Mouse (Mus musculus) testis, postnatal 14 days (tissue): ENCODE measurements around the gene Wdr20.

Experiments
- DNase-seq: peaks from one replicate; pipeline ENCODE4 v3.0.0; 2021; ENCODE audit warnings: low spot score

Gene Wdr20

DNA sequence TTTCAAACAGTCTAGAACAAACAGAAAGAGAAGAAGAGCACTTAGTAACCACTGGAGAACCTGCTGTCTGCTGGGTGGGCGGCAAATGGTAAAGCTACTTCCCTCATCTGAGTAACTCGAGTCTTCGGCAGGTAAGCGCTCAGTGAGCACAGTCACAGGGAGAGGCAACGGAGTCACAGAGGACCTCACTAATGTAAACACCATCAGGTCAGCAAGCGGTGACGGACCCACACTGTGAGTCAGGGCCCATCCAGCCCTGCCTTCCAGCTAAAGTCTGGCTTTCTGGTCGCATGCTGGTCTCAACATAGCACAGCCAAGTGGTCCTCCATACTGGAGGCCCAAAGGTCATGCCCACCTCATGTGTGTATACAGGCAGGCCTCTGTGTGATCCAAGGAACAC is 81.6 kb downstream of the Wdr20 start:
- no peak for DNase-seq

DNA sequence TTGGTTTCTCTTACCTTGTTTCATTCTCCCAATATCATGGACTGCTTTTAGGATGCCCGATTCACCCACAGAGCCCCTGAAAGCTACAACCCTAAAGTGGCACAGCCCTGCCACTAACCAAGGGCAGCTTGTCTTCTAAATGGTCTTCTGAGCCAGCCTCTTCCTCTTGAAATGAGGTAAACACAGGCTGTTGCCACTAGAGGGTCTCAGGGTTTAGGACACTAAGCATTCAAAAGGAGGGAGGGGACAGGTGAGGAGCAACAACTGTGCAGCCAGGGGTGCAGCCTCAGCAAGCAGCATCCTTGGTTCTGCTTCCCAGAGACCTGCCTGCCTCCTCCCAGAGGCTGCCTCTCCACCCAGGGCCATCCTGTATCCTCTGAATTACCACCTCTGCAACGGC is 84.0 kb downstream of the Wdr20 start:
- no peak for DNase-seq

DNA sequence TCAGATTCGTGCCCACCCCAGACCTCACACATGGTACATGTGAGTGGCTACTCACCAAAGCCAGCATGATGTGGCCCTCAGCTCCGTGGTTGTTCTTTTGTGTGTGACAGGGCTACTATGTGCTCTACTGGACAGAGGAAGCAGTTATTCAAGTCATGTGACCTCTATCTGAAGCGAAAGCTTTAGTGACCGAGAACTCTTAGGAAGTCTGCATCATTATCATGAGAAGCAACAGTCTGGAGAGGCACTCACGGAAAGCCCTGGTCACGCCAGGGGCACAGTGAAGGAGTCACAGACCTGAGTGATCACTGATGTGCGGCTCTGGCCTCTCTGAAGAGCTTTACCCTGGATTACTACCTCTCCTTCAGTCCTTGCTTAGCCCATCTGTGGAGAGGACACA is 84.6 kb downstream of the Wdr20 start:
- no peak for DNase-seq

DNA sequence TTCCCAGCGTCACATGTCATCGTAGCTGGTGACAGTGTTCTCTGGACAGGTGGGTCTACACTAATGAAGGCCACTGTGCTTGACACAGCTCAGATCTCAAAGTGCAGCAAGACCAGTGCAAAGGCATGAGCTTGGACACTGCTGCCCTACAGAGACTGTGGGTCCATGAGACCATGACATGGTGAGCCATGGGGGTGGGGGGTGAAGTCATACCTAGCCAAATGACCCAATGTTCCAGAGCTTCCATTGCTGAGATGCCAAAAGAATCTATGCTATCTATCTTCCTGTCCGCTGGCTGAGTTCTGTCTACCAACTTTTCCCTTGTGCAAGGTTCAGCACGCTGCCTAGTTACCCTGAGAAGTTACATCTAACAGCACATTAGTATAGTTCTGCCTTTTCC is 91.2 kb downstream of the Wdr20 start:
- DNase-seq = no peak

DNA sequence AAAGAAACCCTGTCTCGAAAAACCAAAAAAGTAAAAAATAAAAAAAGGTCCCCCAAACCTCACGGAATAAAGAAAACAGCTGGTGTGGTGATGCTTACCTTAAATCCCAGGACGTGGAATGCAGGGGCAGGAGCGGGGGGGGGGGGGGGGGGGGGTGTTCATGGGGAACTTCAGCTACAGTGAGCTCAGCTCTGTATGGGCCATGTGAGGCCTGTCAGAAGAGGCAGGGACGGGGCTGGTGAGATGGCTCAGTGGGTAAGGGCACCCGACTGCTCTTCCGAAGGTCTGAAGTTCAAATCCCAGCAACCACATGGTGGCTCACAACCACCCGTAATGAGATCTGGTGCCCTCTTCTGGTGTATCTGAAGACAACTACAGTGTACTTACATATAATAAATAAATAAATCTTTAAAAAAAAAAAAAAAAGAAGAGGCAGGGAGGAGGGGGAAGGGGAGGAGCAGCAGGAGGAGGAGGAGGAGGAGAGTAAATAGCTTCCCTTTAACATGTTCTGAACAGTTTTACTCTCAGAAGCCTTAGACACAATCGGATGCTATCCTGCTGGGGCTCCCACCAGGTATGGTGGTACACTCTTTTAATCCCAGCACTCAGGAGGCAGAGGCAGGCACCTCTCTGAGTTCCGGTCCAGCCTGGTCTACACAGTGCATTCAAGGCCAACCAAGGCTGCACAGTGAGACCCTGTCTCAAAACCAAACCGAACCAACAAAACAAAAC is 92.7 kb downstream of the Wdr20 start:
- no peak for DNase-seq

DNA sequence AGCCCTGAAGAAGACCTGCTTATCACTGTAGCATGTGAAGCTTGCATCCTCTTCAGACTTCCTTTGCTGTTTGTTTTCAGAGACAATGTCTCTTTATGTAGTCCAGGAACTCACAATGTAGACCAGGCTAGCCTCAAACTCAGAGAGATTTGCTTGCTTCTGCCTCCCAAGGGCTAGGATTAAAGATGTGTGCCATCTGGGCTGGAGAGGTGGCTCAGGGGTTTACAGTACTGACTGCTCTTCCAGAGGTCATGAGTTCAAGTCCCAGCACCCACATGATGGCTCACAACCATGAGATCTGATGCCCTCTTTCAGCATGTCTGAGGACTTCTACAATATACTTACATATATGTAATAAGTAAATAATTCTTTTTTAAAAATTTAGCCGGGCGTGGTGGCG is 97.4 kb downstream of the Wdr20 start:
- no peak for DNase-seq

DNA sequence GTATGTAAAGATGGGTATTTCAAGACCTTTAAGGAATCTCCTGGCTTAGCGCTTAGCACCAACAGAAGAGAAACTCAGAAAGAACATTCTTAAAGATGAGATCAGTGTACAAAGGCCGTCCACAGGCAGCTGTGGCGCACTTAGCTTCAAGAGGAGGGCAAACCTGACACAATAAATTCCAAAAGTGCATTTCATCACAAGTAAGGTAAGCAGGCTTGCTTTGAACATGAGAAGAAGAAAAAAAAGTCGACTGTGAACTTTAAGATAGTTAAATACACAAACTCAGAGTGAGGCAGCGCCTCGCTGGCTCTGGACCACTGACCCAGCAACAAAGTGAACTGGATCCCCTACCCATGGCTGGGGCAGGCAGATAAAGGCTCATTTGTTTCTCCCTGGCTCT is 99.0 kb downstream of the Wdr20 start:
- no peak for DNase-seq

DNA sequence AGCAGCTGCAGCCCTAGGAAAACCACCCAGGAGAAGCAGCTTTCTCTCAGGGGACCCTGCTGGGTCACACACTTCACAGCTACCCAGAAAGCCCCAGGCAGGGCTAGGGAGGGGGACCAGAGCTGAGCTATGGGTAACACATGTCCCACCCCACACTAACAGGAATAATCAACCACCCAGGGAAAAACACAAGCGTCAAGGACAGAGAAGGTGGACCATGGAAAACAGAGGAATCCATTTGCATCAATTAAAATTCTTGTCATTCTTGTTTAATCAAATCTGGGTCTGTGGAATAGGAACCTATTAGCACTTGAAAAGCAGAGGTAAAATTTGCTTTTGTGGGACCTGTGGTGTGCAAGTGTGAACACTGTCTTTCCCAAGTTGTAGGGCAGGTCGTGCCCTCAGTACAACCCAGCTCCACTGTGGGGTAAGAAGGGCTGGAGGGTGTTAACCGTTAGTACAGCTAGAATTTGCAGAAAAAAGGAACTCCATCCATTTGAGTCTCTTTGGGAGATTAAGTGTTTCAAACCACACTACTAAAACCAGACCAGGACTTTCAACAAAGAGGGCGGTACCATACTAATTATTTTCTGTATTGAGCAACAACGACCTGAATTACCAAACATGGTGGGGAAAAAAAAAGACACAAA is 99.6 kb downstream of the Wdr20 start:
- no peak for DNase-seq

DNA sequence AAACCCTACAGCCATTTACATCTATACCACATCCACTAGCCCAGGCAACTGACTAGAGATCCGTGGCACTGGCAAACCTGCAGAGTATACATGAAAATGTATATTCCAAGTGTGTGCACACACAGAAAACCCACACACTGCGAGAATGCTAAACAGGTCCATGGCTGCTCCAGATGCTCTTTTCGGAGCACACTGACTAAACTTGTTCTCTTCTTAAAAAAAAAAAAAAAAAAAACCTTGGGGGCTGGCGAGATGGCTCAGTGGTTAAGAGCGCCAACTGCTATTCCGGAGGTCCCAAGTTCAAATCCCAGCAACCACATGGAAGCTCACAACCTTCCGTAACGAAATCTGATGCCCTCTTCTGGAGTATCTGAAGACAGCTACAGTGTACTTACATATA is 100.1 kb downstream of the Wdr20 start:
- no peak for DNase-seq

DNA sequence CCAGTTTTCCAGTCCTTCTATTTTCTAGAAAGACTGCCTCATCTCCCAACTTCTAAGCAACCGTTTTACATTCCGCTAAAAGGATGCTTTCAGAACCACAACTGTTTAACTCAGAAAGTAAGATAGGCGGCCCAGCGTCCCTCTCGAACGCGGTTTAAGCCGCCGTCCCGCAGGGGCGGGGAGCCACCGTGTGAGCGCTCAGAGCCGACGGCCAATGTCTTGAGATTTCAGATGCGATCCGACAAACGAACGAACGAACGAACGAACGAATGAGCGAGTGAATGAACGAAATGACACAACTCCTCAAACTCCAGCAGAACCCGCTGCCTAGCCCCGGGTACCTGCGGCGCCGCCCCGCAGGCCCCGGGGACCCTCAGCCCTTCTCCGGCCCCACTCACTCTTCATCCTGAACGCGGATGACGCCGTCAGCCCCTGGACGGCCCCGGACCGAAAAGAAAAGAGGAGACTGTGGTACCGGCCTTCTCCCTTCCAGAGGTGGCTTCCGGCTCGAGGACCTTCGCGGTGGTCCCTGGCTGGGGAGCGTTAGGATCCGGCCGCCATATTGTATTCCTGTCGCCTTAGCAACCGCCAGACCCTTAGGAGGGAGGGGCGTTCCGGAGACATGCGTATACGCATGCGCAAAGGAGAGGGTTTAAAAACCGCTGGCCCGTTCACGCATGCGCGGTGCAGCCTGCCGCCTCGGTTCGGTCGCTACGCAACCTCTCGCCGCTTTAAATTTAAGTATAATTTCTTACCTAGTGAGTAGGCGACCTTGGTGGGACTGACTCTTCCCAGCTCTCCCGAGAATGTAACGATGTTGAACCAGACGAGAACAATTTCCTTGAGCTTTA is 102.8 kb downstream of the Wdr20 start, which contains the start of gene Mok:
TSS of gene Mok (minus strand) at position 592 of the 851 bp plus-strand sequence.
- peak; percentile 96 for DNase-seq

DNA sequence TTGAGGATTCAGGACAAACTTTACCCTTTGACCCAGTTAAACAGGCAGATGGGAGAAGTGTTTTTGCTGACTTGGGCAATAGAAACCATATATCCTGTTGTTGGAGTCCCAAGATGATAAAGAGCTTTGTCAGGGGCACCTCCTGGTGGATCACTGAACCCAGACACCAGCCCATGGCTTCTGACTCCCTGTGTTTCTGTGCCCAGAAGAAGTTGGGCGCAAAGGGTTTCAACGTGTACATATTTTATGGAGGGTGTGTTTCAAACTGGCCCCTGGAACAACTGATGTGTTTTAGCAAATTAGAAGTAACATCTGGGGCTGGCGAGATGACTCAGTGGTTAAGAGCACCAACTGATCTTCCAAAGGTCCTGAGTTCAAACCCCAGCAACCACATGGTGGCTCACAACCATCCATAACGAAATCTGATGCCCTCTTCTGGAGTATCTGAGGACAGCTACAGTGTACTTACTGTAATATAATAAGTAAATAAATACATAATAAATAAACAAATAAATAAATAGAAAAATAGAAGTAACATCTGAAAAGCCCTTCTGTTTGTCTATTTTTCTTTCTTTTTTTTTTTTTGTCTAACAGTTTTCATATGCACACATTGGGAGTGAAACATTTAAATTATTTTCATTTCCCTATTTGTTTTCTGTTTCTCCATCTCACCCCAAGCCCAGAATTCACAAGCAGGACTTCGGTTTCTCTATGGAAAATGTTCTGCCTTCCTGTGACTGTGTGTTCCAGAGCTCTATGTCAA is 104.2 kb downstream of the Wdr20 start:
- DNase-seq = no peak

DNA sequence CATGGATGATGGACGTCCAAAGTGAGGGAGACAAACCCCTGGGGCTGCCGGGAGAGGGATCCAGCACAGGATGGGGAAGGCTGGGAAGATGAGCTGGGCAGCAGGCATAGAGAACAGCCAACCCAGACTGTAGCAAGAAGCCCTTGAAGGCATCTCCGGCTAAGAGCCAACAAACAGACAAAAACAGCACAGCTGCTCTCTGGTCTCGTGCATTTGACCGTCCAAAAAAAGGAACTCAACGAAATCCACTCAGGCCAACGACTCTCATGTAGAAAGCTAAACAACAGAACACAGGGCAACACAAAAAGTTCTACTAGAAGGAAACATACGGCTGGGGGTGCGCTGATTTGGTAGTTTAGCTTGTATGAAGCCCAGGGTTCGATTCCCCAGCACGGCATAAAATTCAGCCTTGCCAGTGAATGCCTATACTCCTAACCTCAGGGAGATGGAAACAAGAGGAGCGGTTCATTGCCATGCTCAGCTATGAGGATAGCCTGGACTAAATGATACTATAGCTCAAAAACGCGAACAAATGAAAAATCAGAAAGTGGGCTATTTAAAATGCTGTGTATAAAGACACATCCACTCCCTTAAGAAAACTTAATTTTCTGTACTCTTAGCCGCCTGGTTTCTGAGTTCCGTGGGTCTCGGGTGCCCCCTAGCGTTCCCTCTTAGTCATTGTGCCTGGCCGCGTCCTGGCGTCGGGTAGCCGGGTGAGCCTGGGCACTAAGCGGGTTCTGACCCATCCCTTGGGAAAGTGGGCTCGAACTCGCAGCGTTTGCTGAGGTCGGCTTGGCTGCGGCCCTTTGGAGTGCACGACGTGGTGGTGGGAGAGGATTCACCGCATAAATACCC is 105.7 kb downstream of the Wdr20 start:
- DNase-seq = peak; percentile 80

DNA sequence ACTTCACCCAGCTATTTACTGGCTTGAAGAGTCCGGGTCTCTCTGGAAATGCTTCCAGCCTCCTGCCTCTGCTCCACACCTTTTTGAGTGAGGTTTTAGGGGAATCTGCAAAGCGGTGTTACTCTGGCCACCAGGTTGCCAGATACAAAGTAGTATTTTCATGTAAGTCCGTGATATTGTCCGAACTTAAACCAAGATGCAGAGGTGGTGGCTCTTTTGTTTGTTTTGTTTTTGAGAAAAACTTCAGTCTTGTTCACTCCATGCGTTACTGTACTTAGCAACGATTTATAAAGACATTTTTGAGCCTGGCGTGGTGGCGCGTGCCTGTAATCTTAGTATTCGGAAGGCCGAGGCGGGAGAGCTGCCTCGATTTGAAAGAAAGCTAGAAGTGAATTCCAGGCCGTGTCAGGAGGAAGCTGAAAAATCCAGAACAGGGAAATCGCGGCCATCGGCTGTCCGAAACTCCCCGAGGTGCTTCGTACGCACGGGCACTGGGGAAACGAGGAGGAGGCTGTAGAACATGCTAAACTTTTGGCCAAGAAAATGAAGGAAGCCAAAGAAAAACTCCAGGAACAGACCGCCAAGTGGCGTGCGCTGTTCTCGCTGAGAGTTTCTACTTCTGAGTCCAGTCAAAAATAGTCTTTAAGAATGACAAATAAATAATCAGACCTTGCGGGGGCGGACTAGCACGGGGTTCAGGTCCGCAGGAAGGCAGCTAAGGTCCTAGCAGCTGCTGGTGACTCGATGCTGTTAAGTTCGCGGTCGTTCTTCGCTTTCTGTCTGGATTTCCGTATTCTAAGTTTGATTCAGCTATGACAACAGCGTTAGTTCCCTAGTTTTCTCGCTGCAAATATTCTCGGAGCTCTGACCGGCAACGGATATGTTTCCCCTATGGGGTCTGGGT is 106.7 kb downstream of the Wdr20 start:
- DNase-seq = peak; percentile 46

DNA sequence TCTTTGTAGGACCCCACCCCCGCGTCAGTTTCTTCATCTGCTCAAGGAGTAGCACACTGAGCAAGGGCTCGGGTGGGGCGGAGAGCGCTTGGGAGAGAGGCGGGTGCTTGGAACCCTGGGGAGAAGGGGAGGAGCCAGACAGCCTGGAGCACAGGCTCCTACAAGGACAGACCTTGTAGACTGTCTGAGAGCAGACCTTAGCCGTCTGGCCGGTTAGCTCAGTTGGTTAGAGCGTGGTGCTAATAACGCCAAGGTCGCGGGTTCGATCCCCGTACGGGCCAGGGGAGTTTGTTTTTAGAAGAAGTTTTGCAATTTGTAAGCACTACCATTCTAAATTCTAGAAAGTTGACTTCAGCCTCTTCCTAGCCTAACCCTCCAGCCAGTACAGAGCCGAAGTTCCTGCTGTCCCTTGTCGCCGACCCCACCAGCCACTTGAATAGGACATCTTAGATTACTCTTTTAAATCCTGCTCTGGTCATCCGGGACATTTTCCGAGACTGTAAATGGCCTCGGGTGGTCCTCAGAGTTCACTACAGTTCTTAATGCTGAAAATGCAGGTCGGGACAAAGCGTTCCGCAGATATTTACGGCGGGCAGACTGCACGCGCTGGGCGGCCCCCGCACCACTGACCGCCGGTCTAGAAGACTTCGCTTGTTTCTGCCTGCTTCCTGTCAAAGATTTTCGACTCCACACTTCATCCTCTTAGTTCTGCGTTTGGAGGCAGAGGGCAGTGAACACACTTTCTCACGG is 107.6 kb downstream of the Wdr20 start:
- DNase-seq = peak; percentile 91

DNA sequence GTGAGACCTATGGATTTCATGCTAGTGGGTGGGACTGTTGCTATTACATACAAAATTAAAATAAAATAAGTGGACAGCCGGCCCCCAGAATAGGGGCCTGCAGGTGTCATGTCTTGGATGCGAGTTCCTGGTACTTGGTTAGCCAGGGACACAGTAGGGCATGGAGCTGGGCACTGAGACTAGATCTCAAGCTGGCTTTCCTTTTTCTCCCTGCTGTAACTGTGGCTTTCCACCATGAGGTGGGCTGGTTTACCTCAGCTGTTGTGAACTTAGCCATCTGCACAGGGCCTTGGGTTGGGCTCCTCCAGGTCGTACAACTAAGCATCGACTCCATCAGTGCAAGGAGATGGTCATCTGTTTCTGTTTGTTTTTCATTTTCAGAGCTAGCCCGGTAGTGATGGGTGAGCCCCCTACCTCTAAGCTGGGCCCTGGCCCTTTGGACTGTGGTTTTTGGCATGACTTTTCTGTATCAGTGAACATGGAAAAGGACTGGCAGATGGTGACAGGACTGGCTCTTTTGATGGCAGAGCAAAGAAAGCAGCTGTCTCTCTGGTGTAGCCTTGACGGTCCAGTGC is 108.5 kb downstream of the Wdr20 start:
- no peak for DNase-seq

DNA sequence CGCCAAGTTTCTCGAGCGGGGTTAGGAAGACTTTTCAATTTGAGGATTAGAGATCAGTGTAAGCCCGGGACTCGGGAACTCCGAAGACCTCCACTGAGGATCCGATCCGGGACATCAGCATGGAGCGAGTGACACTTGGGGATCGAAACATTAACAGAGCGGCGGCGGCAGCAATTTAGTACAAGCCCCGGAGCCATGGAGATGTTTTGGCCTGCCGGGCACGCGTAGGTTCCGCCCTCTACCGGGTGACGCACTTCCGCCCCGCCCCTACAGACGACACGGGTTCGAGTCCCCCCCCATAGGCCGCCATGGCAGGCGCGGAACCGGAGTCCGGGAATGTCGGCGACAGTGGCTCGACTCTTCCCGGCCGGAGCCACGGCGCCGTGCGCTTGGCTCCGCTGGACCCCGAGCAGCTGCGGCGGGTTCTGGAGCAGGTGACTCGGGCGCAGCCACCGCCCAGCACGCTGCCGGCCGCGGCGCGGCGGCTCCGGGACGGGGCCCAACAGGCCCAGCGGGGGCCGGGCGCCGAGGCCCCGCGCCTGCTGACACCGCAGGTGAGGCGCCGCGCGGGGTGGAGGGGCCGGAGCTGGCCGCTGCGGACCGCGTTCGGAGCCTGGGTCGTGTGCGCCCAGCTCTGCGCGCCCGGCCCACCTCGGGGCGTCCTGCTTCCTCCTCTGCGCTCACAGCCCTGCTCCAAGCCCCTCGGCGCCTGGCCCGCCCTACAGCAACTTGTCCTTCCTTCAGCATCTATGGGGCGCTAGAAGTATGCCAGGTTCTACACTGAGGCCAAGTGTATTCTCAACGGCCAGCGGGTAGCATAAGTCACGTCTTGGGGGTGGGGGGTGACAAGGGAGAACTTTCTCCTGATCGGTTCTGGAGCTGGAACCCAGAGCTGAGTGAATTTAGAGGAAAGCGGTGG is 112.5 kb downstream of the Wdr20 start, which contains the start of gene Zfp839:
TSS of gene Zfp839 (plus strand) at position 244 of the 919 bp plus-strand sequence.
- DNase-seq = peak; percentile 88

DNA sequence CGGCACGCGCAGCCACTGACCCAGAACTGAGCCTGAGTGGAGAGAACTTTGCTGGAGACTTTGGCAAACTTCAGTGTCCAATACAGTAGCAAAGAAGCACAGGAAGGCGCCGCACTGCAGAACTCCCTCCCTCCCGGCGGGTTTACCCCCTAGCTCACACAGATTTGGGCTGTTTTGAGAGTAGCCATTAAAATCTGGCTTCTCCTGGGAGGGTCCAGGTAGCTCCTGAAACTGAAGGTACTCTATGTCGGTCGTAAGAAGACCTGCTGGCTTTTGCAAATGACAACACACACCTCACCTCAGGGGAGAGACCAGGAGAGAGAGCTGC is 113.1 kb downstream of the Wdr20 start:
- DNase-seq = no peak

DNA sequence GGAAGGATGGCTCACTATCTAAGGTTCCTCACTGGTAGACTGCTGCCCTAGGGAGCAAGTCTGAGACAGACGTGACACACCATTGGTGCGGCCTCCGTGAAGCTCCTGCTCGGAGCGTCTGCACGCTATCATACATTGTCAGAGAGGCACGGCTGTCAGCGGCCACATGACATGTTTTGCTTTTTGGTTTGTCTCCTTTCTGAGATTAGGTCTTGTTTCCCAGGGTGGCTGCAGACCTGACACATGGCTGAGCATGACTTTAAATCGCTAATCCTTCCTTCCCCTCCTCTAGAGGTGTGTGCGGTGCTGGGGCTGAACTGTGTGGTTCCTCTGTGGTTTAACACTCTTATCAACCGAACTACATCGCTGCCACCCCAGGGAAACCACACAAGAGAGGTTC is 113.7 kb downstream of the Wdr20 start:
- no peak for DNase-seq
